In genomic region chr4:58574024-58574423, GRCm38 (mm10) we compare ENCODE assay signal across 15 mouse cellular contexts.
"Had no signal": no experiment of that assay in that cellular context is flagged by ENCODE, and none has a peak within 500 bp of the region (broad histone marks: within the 10 kb centered on the region; RNA-seq: fewer than 3 reads in every experiment).

No protein-coding gene starts in this region.

- H3K4me3 ChIP-seq: layer of hippocampus, adult 2 months; limb, embryonic 13.5 days; liver, embryonic 15.5 days; midbrain, embryonic 10.5 days; stomach, embryonic 15.5 days had no signal

- H3K9ac ChIP-seq: limb, embryonic 13.5 days; liver, embryonic 15.5 days; stomach, embryonic 15.5 days had no signal

- H3K4me1 ChIP-seq: liver, embryonic 15.5 days had no signal

- ATAC-seq: lung, postnatal 0 days; midbrain, embryonic 16.5 days had no signal

- H3K9me3 ChIP-seq: limb, embryonic 13.5 days; liver, embryonic 15.5 days; midbrain, embryonic 10.5 days; stomach, embryonic 15.5 days had no signal

- H3K4me2 ChIP-seq: limb, embryonic 13.5 days; liver, embryonic 15.5 days; stomach, embryonic 15.5 days had no signal

- H3K36me3 ChIP-seq: limb, embryonic 13.5 days; liver, embryonic 15.5 days; midbrain, embryonic 10.5 days; stomach, embryonic 15.5 days had no signal

- H3K27me3 ChIP-seq: limb, embryonic 13.5 days; liver, embryonic 15.5 days; stomach, embryonic 15.5 days had no signal

- H3K27ac ChIP-seq: layer of hippocampus, adult 2 months; limb, embryonic 13.5 days; liver, embryonic 15.5 days; midbrain, embryonic 10.5 days; stomach, embryonic 15.5 days had no signal

- DNase-seq: kidney, postnatal 10 days; kidney, postnatal 4 days; left cerebral cortex, postnatal 4 days; lung, adult 2 months; lung, postnatal 4 days; right cerebral cortex, postnatal 14 days; thymus, adult 18-20 months; thymus, postnatal 14 days had no signal
